Mouse (Mus musculus): ENCODE data around the gene Macrod2.

GRCm38 (mm10) chr2:142373978-142374377 is 1978.9 kb downstream of the Macrod2 start:
- no peak for TF ChIP-seq CTCF (IDR thresholded peaks at IDR 0.05; ENCODE audit: low read depth)
- TF ChIP-seq EP300 (optimal IDR thresholded peaks at IDR 0.05): no peak

Measured in stomach, postnatal 0 days (tissue).